Mouse (Mus musculus): ENCODE measurements at regions not wholly inside any gene's neighbourhood (a gene's known extent, or its start where the extent isn't known, plus 50 kb on each side); places are given as distances from the start of the nearest gene placed in this dataset.

- TF ChIP-seq ELF1 (IDR thresholded peaks at IDR 0.05; ENCODE audit: low read depth, low read length), result no peak
- TF ChIP-seq ZNF384 (IDR thresholded peaks at IDR 0.05; ENCODE audit: low read depth, low read length), result no peak
- no peak for TF ChIP-seq POLR2A (IDR thresholded peaks at IDR 0.05; ENCODE audit: low read depth, low read length)
- no peak for TF ChIP-seq TCF12 (IDR thresholded peaks at IDR 0.05; ENCODE audit: low read depth, low read length)
- TF ChIP-seq CTCF (conservative IDR thresholded peaks at IDR 0.05 in 1 of 2, IDR thresholded peaks at IDR 0.05 in 1 of 2; ENCODE audit: low read depth in 2 of 2, low read length in 2 of 2), result no peak
- TF ChIP-seq RCOR1 (conservative IDR thresholded peaks at IDR 0.05; ENCODE audit: low read depth, low read length), result no peak
- no peak for TF ChIP-seq GABPA (IDR thresholded peaks at IDR 0.05; ENCODE audit: insufficient replicate concordance, low read depth, low read length)
- no peak for TF ChIP-seq MAX (IDR thresholded peaks at IDR 0.05; ENCODE audit: low read length)
- TF ChIP-seq E2F4 (IDR thresholded peaks at IDR 0.05; ENCODE audit: insufficient replicate concordance, low read depth, low read length), result no peak
These were observed 76.9 kb upstream of the Nphp3 start for GRCm38 (mm10) chr9:103925486-103925885.
